Mouse (Mus musculus) limb, embryonic 14.5 days (tissue): ENCODE results near the gene Gm1553. TPM values are rescaled to one million over a fixed set of nuclear protein-coding genes. Genes with fewer than 3 reads are reported as not detected.

ENCODE experiments used
- ATAC-seq: fragments of 200-750 bp; cut with Nextera tagmentation; 2 replicates; pipeline ENCODE4 v1.8.0; 2017; ENCODE audit warnings: low read depth, moderate number of reproducible peaks, moderate TSS enrichment; ENCODE audit not compliant: low FRiP score
- DNase-seq: peaks from one replicate; pipeline ENCODE4 v3.0.0-alpha.2; 2015; ENCODE audit warnings: low spot score
- H3K27ac ChIP-seq: fragments of 300-500 bp; sonication (generic); replicated peaks from 2 replicates; pipeline ENCODE4 v1.5.1; 2014; ENCODE audit warnings: low read depth, mild to moderate bottlenecking, low read length, moderate library complexity, mixed read lengths
- H3K27me3 ChIP-seq: fragments of 300-500 bp; sonication (generic); 2 replicates; pipeline ENCODE4 v1.6.1; 2014; ENCODE audit warnings: low read length, mixed read lengths; ENCODE audit not compliant: control insufficient read depth, insufficient read depth
- H3K36me3 ChIP-seq: fragments of 300-500 bp; sonication (generic); 2 replicates; pipeline ENCODE4 v1.6.1; 2014; ENCODE audit warnings: mild to moderate bottlenecking, low read length, moderate library complexity, mixed read lengths; ENCODE audit not compliant: control insufficient read depth, insufficient read depth
- H3K4me1 ChIP-seq: fragments of 300-500 bp; sonication (generic); 2 replicates; pipeline ENCODE4 v1.6.1; 2014; ENCODE audit warnings: antibody characterized with exemption, low read length, mixed read lengths; ENCODE audit not compliant: control insufficient read depth, insufficient read depth
- H3K4me2 ChIP-seq: fragments of 300-500 bp; sonication (generic); replicated peaks from 2 replicates; pipeline ENCODE4 v1.6.1; 2014; ENCODE audit warnings: low read depth, mild to moderate bottlenecking, low read length, moderate library complexity; ENCODE audit not compliant: severe bottlenecking
- H3K4me3 ChIP-seq: fragments of 300-500 bp; sonication (generic); replicated peaks from 2 replicates; pipeline ENCODE4 v1.5.1; 2014; ENCODE audit warnings: low read length
- H3K9ac ChIP-seq: fragments of 300-500 bp; sonication (generic); 2 replicates; pipeline ENCODE4 v1.6.1; 2014; ENCODE audit warnings: mild to moderate bottlenecking, low read depth, low read length, moderate library complexity; ENCODE audit not compliant: severe bottlenecking
- H3K9me3 ChIP-seq: fragments of 300-500 bp; sonication (generic); 2 replicates; pipeline ENCODE4 v1.6.1; 2016; ENCODE audit warnings: low read length; ENCODE audit not compliant: control insufficient read depth
- POLR2A ChIP-seq: fragments of 200-500 bp; IDR thresholded peaks from 2 replicates; pipeline ENCODE4 v1.8.0; 2012; ENCODE audit warnings: inconsistent platforms, mild to moderate bottlenecking, moderate library complexity, borderline replicate concordance; ENCODE audit not compliant: insufficient read depth, insufficient read length; ENCODE audit errors: extremely low read depth
- WGBS: fragments of 180-500 bp; shearing (Covaris S2); extraction: QIAGEN DNeasy Blood & Tissue Kit; methylation state at CpG from one replicate; pipeline ENCODE4 v1.1.7; 2014; 5-methylcytosine and 5-hydroxymethylcytosine counted together
- polyA plus RNA-seq, 2 experiments: library from polyadenylated mRNA; depleted of rRNA in 1 of 2; stranded (reverse) in 1 of 2; unstranded in 1 of 2; fragments of >200 nt; fragmentation: Nextera tagmentation in 1 of 2; extraction: Ambion mirVana in 1 of 2; gene quantifications; 2 replicates each; pipeline versions ENCODE4 v1.2.1 to v1.2.3; 2012 to 2014

The Gm1553 gene
- polyA plus RNA-seq (2012; rRNA removed): not detected in 2 replicates
- polyA plus RNA-seq (2014; fragmentation: Nextera tagmentation; extraction: Ambion mirVana): not detected in 2 replicates

DNA sequence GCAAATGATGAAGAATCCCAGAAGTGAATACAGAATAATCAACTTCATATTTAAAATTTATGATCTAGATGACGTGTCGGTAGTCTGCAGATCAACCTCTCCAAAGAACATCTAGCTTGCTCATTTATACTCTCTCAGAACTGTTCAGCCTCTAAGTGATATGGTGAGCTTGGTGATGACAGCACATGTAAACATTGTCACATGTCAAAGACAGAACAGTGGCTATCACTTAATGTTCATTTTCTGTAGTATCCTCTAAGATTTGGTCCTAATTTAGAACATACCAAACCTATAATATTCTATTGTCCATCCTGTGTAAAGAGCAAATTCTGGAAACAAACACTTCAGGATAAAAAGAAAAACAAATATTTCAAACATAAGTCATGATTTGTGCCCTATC is at the start of gene Gm1553:
TSS of gene Gm1553 (minus strand) at position 101 of the 400 bp plus-strand sequence.
- no peaks in the 10 kb centered on the region for H3K9me3 ChIP-seq
- H3K27ac ChIP-seq: no peak within 1 kb of the TSS
- no peak within 1 kb of the TSS for H3K9ac ChIP-seq
- DNase-seq (no peak), ATAC-seq (no peak)
- no peak for TF ChIP-seq POLR2A
- no peaks in the 10 kb centered on the region for H3K27me3 ChIP-seq
- no peak within 1 kb of the TSS for H3K4me3 ChIP-seq
- 76% methylated on average over 2 of the region's 2 CpGs for WGBS
- no peaks in the 10 kb centered on the region for H3K36me3 ChIP-seq
- H3K4me1 ChIP-seq: no peaks in the 10 kb centered on the region
- no peak within 1 kb of the TSS for H3K4me2 ChIP-seq

Other genes starting within 250 kb of the Gm1553 start
- not detected in 2 replicates for gene 4932415D10Rik, start 176.0 kb downstream of the Gm1553 start, polyA plus RNA-seq (2012; rRNA removed)
- gene 4932415D10Rik, start 176.0 kb downstream of the Gm1553 start, polyA plus RNA-seq (2014; fragmentation: Nextera tagmentation; extraction: Ambion mirVana): not detected in 2 replicates
- gene Gm4924, start 138.4 kb downstream of the Gm1553 start, polyA plus RNA-seq (2012; rRNA removed): 4.8 and 6.3 TPM in 2 replicates
- gene Gm4924, start 138.4 kb downstream of the Gm1553 start, polyA plus RNA-seq (2014; fragmentation: Nextera tagmentation; extraction: Ambion mirVana): 8.0 and 11.2 TPM in 2 replicates
- 46.4 and 46.7 TPM in 2 replicates for gene 1190007I07Rik, start 130.6 kb upstream of the Gm1553 start, polyA plus RNA-seq (2012; rRNA removed)
- 33.8 and 40.5 TPM in 2 replicates for gene 1190007I07Rik, start 130.6 kb upstream of the Gm1553 start, polyA plus RNA-seq (2014; fragmentation: Nextera tagmentation; extraction: Ambion mirVana)
- gene Tdg, start 137.2 kb upstream of the Gm1553 start, polyA plus RNA-seq (2012; rRNA removed): 67.4 and 77.3 TPM in 2 replicates
- gene Tdg, start 137.2 kb upstream of the Gm1553 start, polyA plus RNA-seq (2014; fragmentation: Nextera tagmentation; extraction: Ambion mirVana): 116 and 138 TPM in 2 replicates
- gene Glt8d2, start 198.0 kb upstream of the Gm1553 start, polyA plus RNA-seq (2012; rRNA removed): 25.5 and 27.8 TPM in 2 replicates
- gene Glt8d2, start 198.0 kb upstream of the Gm1553 start, polyA plus RNA-seq (2014; fragmentation: Nextera tagmentation; extraction: Ambion mirVana): 23.1 and 23.4 TPM in 2 replicates
- 36.1 and 38.8 TPM in 2 replicates for gene Hcfc2, start 203.5 kb upstream of the Gm1553 start, polyA plus RNA-seq (2012; rRNA removed)
- 44.6 and 48.2 TPM in 2 replicates for gene Hcfc2, start 203.5 kb upstream of the Gm1553 start, polyA plus RNA-seq (2014; fragmentation: Nextera tagmentation; extraction: Ambion mirVana)